Comparison of ENCODE assay signal across 13 mouse cellular contexts in the genomic region with DNA sequence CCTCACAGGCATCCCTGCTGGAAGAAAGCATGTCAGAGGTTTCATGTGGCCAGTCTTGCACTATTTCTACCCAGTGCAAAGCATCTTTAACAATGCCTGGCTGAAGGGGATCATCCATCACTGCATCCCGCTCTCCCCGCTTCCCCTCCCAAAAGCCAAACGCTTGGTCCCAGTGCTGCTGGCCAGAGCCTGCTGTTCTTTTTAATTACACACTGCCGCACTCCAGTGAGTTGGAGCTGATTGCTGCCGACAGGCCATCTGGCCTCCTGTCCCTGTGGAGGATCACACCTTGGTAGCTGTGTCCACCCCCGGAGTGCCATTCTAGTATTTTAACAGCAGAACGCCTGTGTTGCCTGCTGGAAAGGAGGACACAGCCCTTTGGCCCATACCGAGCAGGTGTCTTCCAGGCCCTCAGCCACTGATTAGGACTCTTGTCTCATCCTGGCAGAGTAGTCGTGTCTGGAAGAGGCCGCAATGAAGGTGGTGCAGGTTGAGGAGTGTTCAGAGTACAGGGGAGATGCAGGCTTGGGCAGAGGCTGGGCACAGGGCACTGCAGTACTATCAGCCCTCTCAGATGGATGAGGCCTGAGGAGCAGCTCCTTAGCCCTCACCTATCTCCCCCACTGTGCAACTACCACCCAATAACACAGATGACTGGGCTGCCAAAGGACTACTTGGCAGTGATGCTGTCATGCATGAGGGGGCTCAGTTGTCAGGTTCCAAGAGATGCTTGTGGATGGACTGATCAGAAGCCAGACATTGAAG. TPM values are rescaled to one million over a fixed set of nuclear protein-coding genes. Genes with fewer than 3 reads are reported as not detected.
DNase-seq lines count a peak whose midpoint lies in the region; ATAC-seq lines count a peak whose summit lies in the region.
"Had no signal": no experiment of that assay in that cellular context is flagged by ENCODE, and none has a peak within 500 bp of the region (broad histone marks: within the 10 kb centered on the region; RNA-seq: fewer than 3 reads in every experiment).

No protein-coding gene starts in this region.

- WGBS in midbrain, embryonic 12.5 days: 45% methylated on average over 10 of the region's 10 CpGs
- WGBS in limb, embryonic 10.5 days: 38% methylated on average over 10 of the region's 10 CpGs

- peak; percentile 23; the same call in 1 of the 2 replicates for ATAC-seq in midbrain, embryonic 12.5 days (ENCODE audit: low FRiP score, low read depth)

- no peaks in the 10 kb centered on the region for H3K36me3 ChIP-seq in midbrain, embryonic 12.5 days
- H3K36me3 ChIP-seq in limb, embryonic 10.5 days: no peaks in the 10 kb centered on the region

- H3K4me1 ChIP-seq in midbrain, embryonic 12.5 days: no peaks in the 10 kb centered on the region
- peaks cover 11% of the 10 kb centered on the region for H3K4me1 ChIP-seq in limb, embryonic 10.5 days

- H3K4me3 ChIP-seq in midbrain, embryonic 12.5 days: no peak overlapping the region
- no peak overlapping the region for H3K4me3 ChIP-seq in limb, embryonic 10.5 days
- H3K4me3 ChIP-seq: myocyte had no signal

- no peaks in the 10 kb centered on the region for H3K27me3 ChIP-seq in midbrain, embryonic 12.5 days
- no peaks in the 10 kb centered on the region for H3K27me3 ChIP-seq in limb, embryonic 10.5 days (ENCODE audit: low read depth, poor library complexity, severe bottlenecking)

- H3K9me3 ChIP-seq in midbrain, embryonic 12.5 days: no peaks in the 10 kb centered on the region
- H3K9me3 ChIP-seq in limb, embryonic 10.5 days (replicated peaks): no peaks in the 10 kb centered on the region

- peak; percentile 46 for DNase-seq in MN1 (ENCODE audit: low spot score)
- DNase-seq in Muller cell, postnatal 12 days (ENCODE audit: inconsistent ontology term): peak; percentile 37
- DNase-seq in cerebellum, postnatal 25 days: peak; percentile 88 to 90
- DNase-seq in urinary bladder, adult 2 months (ENCODE audit: low spot score): no peak
- no peak for DNase-seq in testis, postnatal 10 days (ENCODE audit: low spot score)
- DNase-seq in limb, embryonic 10.5 days (ENCODE audit: low spot score): no peak
- DNase-seq: kidney, adult 8-10 months; lung, postnatal 14 days; thymus, postnatal 4 days had no signal

- H3K9ac ChIP-seq in midbrain, embryonic 12.5 days (replicated peaks): 0 out of 2 replicates have a peak overlapping the region, but pooled peaks have one; percentile 31

- no peak overlapping the region for H3K4me2 ChIP-seq in midbrain, embryonic 12.5 days (replicated peaks)

- peak overlapping the region; percentile 42; the same call in 1 of the 2 replicates for H3K27ac ChIP-seq in midbrain, embryonic 12.5 days (replicated peaks)
- H3K27ac ChIP-seq in limb, embryonic 10.5 days: no peak overlapping the region

RNA-seq across cellular contexts. Expression of a gene that starts 13.2 kb away (rescaled TPM):
- polyA plus RNA-seq in midbrain, embryonic 12.5 days (2016; fragmentation: Nextera tagmentation; extraction: Ambion mirVana): 0.84 and 1.0 TPM in 2 replicates
- 0.11 and 0.27 TPM in 2 replicates for polyA plus RNA-seq in urinary bladder, adult 2 months (2012; rRNA removed)
- not detected in 2 replicates for polyA plus RNA-seq in limb, embryonic 10.5 days (2016; fragmentation: Nextera tagmentation; extraction: Ambion mirVana)
- polyA plus RNA-seq: heart, postnatal 0 days; liver, adult 2 months had no signal

RNA-seq across cellular contexts. Expression of a gene that starts 15.1 kb away (rescaled TPM):
- polyA plus RNA-seq in midbrain, embryonic 12.5 days (2016; fragmentation: Nextera tagmentation; extraction: Ambion mirVana): 22.7 and 23.7 TPM in 2 replicates
- 49.5 and 51.4 TPM in 2 replicates for polyA plus RNA-seq in urinary bladder, adult 2 months (2012; rRNA removed)
- 17.0 and 18.1 TPM in 2 replicates for polyA plus RNA-seq in limb, embryonic 10.5 days (2016; fragmentation: Nextera tagmentation; extraction: Ambion mirVana)

Comparison
In these comparisons a context has a peak if more than half of its experiments do, and no peak if none do; other contexts are left out.
1. DNase-seq: peak in MN1 (single experiment), Muller cell, postnatal 12 days (single experiment) and cerebellum, postnatal 25 days (2 of 2); none in urinary bladder, adult 2 months (single experiment), testis, postnatal 10 days (single experiment) and limb, embryonic 10.5 days (single experiment).